Mouse (Mus musculus): Measurements from ENCODE around the gene Usp51. TPM values are rescaled to one million over a fixed set of nuclear protein-coding genes. Genes with fewer than 3 reads are reported as not detected.

Usp51 gene
- 2.2 and 3.4 TPM in 2 replicates for polyA plus RNA-seq (2012; rRNA removed)

GRCm38 (mm10) chrX:153006387-153006841, at the start of gene Usp51:
Usp51 (plus strand) TSS chrX:153006469.

GRCm38 (mm10) chrX:153037087-153037971, 31.1 kb downstream of the Usp51 start, which contains the start of gene Mageh1:
Mageh1 (minus strand) TSS chrX:153037575.

Other genes starting within 250 kb of the Usp51 start
- gene Shroom2, start 237.0 kb upstream of the Usp51 start, polyA plus RNA-seq (2012; rRNA removed): 4.7 and 10.1 TPM in 2 replicates
- 0.05 and 0.19 TPM in 2 replicates for gene Gpr143, start 224.5 kb upstream of the Usp51 start, polyA plus RNA-seq (2012; rRNA removed)
- 53.7 and 68.0 TPM in 2 replicates for gene Mageh1, start 31.1 kb downstream of the Usp51 start, polyA plus RNA-seq (2012; rRNA removed)
- 0.65 and 0.84 TPM in 2 replicates for gene Foxr2, start 112.3 kb downstream of the Usp51 start, polyA plus RNA-seq (2012; rRNA removed)
- gene Rragb, start 133.5 kb downstream of the Usp51 start, polyA plus RNA-seq (2012; rRNA removed): 22.6 and 50.0 TPM in 2 replicates
- 2.2 and 3.8 TPM in 2 replicates for gene Klf8, start 231.0 kb downstream of the Usp51 start, polyA plus RNA-seq (2012; rRNA removed)